Mouse (Mus musculus) layer of hippocampus, adult 9-11 months (tissue): Measurements from ENCODE around the gene Foxo1.

Experiments used
- DNase-seq: peaks from one replicate; pipeline ENCODE4 v3.0.0; 2022

Foxo1 gene

GRCm38 (mm10) chr3:52268737-52269513 is 789 bp downstream of the Foxo1 start:
- no peak for DNase-seq

GRCm38 (mm10) chr3:52269514-52270351 is 1.6 kb downstream of the Foxo1 start:
- DNase-seq = peak; percentile 29

- DNase-seq = no peak
Observed at GRCm38 (mm10) chr3:52270511-52270910, 2.4 kb downstream of the Foxo1 start.

GRCm38 (mm10) chr3:52271376-52271775 is 3.2 kb downstream of the Foxo1 start:
- no peak for DNase-seq

DNA sequence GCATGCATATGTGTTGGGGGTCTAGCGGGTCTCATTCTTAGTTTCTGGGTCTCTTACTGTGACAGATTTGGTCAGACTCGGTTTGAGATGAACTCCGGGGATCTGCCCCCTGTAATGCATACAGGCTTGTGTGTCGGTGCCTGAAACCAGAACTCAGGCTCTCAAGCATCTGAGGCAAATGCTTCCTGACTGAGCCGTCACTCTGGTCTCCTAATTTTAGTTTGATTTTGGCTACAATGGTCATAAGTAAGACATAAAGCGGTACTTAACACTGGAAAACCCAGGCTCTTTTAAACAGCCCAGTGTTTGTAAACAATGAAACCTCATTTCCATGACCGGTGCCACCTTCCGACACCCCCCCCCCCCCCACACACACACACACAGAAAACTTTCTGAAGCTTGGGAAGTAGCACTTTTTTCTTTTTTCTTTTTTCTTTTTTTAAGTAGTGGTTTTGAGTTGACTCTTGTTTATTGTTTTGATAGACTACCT is 4.3 kb downstream of the Foxo1 start:
- no peak for DNase-seq

DNA sequence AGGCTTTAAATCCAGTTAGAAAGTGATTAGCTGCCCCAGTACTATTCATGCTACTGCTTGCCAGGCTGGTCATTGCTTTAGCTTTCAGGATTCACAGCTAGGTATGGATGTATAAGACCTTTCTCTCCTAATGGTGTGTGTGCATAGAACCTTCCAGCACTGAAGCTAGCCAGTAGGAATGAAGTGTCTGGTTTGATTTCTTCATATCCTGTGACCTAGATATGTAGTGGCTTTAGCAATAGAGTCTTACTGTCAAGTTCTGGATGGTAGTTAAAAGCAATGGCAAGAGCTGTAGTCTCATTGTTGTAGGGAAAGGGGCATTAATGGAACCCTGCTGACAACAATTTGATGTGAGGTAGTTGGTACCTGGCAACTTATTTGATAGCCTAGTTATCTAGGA is 6.3 kb downstream of the Foxo1 start:
- DNase-seq = no peak

DNA sequence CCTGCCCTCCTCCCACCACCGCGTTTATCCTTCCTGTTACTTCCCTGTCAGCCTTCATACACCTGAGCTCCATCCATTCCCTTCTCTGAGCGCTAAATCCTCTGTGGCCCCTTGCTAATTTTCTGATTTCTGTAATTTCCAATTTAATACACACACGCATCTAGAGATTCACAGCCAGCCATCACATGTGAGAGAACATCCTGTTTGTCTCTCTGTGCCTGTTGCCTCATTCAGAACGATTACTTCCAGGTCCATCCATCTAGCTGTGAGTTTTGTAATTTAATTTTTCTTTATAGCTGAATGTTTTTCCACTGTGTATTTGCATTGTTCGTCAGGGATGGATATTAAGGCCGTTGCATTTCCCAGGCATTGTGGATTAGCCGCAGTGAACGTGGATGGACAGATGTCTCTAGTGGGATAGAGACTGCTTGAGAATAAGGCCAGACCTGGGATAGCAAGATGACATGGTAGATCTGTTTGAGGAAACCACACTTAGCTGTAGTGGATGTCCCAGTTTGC is 7.0 kb downstream of the Foxo1 start:
- no peak for DNase-seq

- DNase-seq = no peak
Observed at GRCm38 (mm10) chr3:52280681-52281080, 12.5 kb downstream of the Foxo1 start.

- DNase-seq = no peak
Observed at GRCm38 (mm10) chr3:52281882-52282281, 13.7 kb downstream of the Foxo1 start.

GRCm38 (mm10) chr3:52282369-52282768 is 14.2 kb downstream of the Foxo1 start:
- DNase-seq = no peak

- DNase-seq = no peak
Observed at GRCm38 (mm10) chr3:52283521-52283920, 15.4 kb downstream of the Foxo1 start.

- no peak for DNase-seq
Observed at GRCm38 (mm10) chr3:52290811-52291210, 22.7 kb downstream of the Foxo1 start.

DNA sequence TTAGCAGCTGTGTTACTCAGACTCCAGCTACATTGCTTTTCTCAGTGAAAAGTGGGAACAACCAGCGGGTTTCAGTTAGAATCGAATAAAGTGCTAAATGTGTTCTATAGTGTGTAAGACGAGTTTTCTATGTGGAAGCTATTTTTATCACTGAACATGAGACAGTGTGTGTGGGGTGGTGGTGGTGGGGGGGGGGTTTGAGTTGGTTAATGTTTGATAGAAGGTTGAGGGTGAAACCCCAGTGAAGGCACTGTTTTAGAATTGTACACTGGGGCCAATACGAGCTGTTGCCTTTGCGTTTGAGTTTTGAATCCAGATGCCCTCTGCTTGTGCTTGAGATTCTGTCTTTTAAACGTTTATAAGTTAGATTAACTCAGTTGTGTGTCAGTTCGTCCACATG is 24.4 kb downstream of the Foxo1 start:
- no peak for DNase-seq

- no peak for DNase-seq
Observed at GRCm38 (mm10) chr3:52293946-52294345, 25.8 kb downstream of the Foxo1 start.

GRCm38 (mm10) chr3:52295688-52296087 is 27.6 kb downstream of the Foxo1 start:
- no peak for DNase-seq

DNA sequence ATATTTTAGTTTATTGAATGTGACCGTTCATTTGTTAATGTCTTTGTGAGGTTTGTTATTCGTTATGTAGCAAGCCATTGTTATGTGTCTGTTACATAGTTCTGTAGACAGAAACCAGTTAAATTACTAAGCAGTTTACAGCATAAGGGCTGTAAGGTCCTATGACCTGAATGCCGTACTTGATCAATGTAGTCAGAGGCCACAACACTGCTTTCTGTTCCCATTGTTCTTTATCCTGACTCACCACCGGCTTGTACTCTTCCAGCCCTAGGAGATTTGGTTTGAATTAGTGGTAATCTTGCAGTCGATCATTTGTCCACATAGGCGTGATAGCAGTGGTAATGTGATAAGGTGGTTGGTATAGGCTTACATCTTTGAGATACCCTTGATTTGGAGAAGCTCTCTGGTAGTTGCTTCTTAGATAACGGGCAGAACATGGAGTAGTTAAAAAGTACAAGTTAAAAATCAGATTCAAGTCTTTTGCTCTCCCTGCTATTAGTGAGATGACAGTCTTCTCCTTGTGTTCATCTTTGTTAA is 28.2 kb downstream of the Foxo1 start:
- no peak for DNase-seq

GRCm38 (mm10) chr3:52297291-52298018 is 29.3 kb downstream of the Foxo1 start:
- no peak for DNase-seq

DNA sequence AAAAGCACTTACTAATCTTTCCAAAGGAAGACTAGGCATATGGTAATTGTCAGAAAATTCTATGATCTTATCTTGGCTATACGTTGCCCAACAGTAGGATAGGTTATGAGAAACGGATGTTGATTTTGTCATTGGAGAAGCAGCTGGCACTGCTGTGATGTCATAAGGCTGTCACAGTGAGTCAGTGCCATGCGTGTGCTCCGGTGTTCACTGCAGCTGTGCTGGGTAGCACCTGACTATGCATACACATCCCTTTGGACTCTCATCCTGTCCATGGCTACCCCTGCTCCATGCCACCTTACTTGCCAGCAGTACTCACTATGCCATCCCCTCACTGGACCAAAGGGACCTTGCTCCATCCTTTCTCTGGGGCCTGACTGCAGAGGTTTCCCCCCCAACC is 30.5 kb downstream of the Foxo1 start:
- DNase-seq = no peak

DNA sequence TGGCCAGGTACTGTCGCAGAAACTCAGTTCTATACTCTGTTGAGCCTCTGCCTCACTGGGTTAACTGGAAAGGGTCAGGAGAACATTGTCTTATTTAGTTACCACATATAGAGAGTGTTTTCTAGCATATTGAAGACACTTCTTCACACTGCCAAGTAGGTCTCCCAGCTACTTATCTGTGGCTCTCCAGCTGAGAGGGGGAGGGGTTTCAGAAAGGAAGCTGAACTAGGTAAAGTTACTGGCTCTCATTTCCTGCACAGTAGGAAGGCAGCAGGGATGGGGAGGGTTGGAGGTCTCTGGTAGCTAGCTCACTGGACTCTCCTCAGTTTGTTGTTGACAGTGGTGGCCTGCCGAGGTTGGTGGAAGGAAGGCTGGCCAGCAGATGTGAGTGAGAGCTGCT is 31.2 kb downstream of the Foxo1 start:
- DNase-seq = no peak

DNA sequence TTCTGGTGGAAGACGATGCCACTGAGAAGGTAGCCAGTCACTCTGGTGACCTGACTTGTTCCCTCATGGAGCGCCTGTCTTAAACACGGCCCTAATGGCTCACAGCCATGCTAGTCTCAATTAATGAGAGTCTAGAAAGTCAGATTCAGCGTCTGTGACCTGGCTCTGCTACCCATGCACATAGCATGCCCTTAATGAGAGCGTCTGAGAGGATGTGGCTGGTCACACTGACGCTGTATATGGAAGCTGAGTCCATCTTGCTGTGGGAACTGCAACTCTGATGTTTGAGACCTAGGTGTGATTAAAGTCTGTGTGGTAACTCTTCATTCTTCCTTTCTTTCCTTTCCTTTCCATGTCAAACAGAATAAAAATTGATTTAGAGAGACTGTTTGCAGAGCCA is 32.4 kb downstream of the Foxo1 start:
- DNase-seq = no peak

DNA sequence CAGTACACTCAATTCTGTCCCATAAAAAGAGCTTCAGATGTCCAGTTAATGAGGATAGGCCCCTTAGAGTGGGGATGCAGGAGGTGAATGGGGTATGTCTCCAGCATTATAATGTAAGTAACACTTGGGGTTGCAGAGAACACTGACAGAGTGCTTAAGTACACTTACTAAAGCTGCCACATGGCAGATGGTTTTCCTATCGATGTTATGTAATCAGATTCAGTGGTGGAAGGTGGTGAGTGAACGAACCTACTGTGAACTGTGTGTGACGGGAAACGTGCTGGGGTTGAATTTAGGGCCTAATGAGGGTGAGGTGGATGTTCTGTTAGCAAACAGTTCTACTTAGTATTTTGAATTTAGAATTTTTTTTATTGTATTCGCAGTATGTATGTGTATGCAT is 35.2 kb downstream of the Foxo1 start:
- DNase-seq = no peak

GRCm38 (mm10) chr3:52308586-52309321 is 40.6 kb downstream of the Foxo1 start:
- DNase-seq = no peak
